Mouse (Mus musculus) MEL (cell line): ENCODE data around the gene Sash1.

Experiments used
- CTCF ChIP-seq, 3 experiments: IDR thresholded peaks in 2 of 3; conservative IDR thresholded peaks in 1 of 3; 2 replicates each; pipeline ENCODE4 v1.5.1; 2011 to 2012; ENCODE audit warnings: low read length in 3 of 3, low read depth in 2 of 3, mild to moderate bottlenecking in 2 of 3, improper control_type of control experiment in 1 of 3, inconsistent platforms in 1 of 3, mixed read lengths in 1 of 3, moderate library complexity in 1 of 3; ENCODE audit not compliant: control insufficient read depth in 1 of 3, insufficient read depth in 1 of 3, poor library complexity in 1 of 3, severe bottlenecking in 1 of 3
- E2F4 ChIP-seq: IDR thresholded peaks from 2 replicates; pipeline ENCODE4 v1.6.1; 2011; ENCODE audit warnings: low read depth, low read length, improper control_type of control experiment, borderline replicate concordance
- EP300 ChIP-seq, 2 experiments: IDR thresholded peaks; 2 replicates each; pipeline ENCODE4 v1.6.1; 2011; ENCODE audit warnings: improper control_type of control experiment in 2 of 2, low read length in 2 of 2, low read depth in 1 of 2, mild to moderate bottlenecking in 1 of 2
- GABPA ChIP-seq: IDR thresholded peaks from 2 replicates; pipeline ENCODE4 v1.6.1; 2012; ENCODE audit warnings: low read depth, mild to moderate bottlenecking, inconsistent platforms, low read length, improper control_type of control experiment, moderate library complexity
- JUND ChIP-seq: IDR thresholded peaks from 2 replicates; pipeline ENCODE4 v1.6.1; 2011; ENCODE audit warnings: low read depth, mild to moderate bottlenecking, improper control_type of control experiment, low read length
- MAZ ChIP-seq: IDR thresholded peaks from 2 replicates; pipeline ENCODE4 v1.6.1; 2012; ENCODE audit warnings: low read depth, mild to moderate bottlenecking, inconsistent platforms, low read length, improper control_type of control experiment
- MYC ChIP-seq: IDR thresholded peaks from 2 replicates; pipeline ENCODE4 v1.6.1; 2011; ENCODE audit warnings: low read depth, mild to moderate bottlenecking, low read length, improper control_type of control experiment, moderate library complexity
- POLR2A ChIP-seq, 2 experiments: IDR thresholded peaks; 2 replicates each; pipeline ENCODE4 v1.6.1; 2011 to 2012; ENCODE audit warnings: low read length in 2 of 2, mild to moderate bottlenecking in 2 of 2, control low read depth in 1 of 2, improper control_type of control experiment in 1 of 2, low read depth in 1 of 2, moderate library complexity in 1 of 2; ENCODE audit not compliant: control insufficient read depth in 1 of 2, insufficient read depth in 1 of 2, poor library complexity in 1 of 2
- RCOR1 ChIP-seq: IDR thresholded peaks from 2 replicates; pipeline ENCODE4 v1.6.1; 2012; ENCODE audit warnings: low read depth, mild to moderate bottlenecking, inconsistent platforms, low read length, improper control_type of control experiment
- SMC3 ChIP-seq: IDR thresholded peaks from 2 replicates; pipeline ENCODE4 v1.6.1; 2011; ENCODE audit warnings: low read depth, low read length, improper control_type of control experiment
- TCF12 ChIP-seq: IDR thresholded peaks from 2 replicates; pipeline ENCODE4 v1.6.1; 2014; ENCODE audit warnings: low read depth, mild to moderate bottlenecking, inconsistent platforms, low read length, improper control_type of control experiment, moderate library complexity
- USF2 ChIP-seq, 2 experiments: IDR thresholded peaks; 2 replicates each; pipeline ENCODE4 v1.6.1; 2011 to 2012; ENCODE audit warnings: improper control_type of control experiment in 2 of 2, low read length in 2 of 2, borderline replicate concordance in 1 of 2, inconsistent platforms in 1 of 2, low read depth in 1 of 2, mild to moderate bottlenecking in 1 of 2; ENCODE audit not compliant: insufficient read depth in 1 of 2
- ZKSCAN1 ChIP-seq: IDR thresholded peaks from 2 replicates; pipeline ENCODE4 v1.6.1; 2012; ENCODE audit warnings: low read depth, mild to moderate bottlenecking, inconsistent platforms, low read length, improper control_type of control experiment, moderate library complexity
- ZNF384 ChIP-seq: IDR thresholded peaks from 2 replicates; pipeline ENCODE4 v1.6.1; 2012; ENCODE audit warnings: low read depth, mild to moderate bottlenecking, inconsistent platforms, low read length, improper control_type of control experiment

DNA sequence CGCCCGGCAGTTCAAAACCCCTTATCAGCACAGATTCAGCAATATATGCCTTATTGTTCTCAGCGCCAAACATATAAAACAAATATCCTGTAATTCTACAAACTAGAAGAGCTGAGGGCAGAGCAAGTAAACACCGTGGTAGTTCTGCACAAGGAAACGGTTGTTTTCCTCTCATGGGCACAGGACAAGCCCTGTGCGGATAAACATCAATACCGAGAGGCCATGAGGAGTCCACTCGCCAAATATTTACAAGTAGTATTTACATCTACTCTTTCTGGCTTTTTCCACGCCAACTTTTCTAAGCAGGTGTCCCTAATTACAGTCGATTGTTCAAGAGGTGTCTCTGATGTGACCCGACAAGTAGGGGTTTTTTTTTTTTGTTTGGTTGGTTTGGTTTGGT lies 669 bp downstream of the Sash1 start:
- TF ChIP-seq EP300 (IDR thresholded peaks at IDR 0.05; ENCODE audit: low read depth in 1 of 2, low read length in 2 of 2) (no peak), CTCF (IDR thresholded peaks at IDR 0.05 in 2 of 3, conservative IDR thresholded peaks at IDR 0.05 in 1 of 3; ENCODE audit: control insufficient read depth in 1 of 3, insufficient read depth in 1 of 3, low read depth in 2 of 3, low read length in 3 of 3, poor library complexity in 1 of 3, severe bottlenecking in 1 of 3) (no peak), MAZ (no peak), ZKSCAN1 (no peak), MYC (no peak), RCOR1 (no peak), TCF12 (no peak), E2F4 (no peak), JUND (no peak), ZNF384 (no peak), SMC3 (no peak), USF2 (IDR thresholded peaks at IDR 0.05; ENCODE audit: borderline replicate concordance in 1 of 2, insufficient read depth in 1 of 2, low read depth in 1 of 2, low read length in 2 of 2) (no peak), POLR2A (IDR thresholded peaks at IDR 0.05; ENCODE audit: control insufficient read depth in 1 of 2, insufficient read depth in 1 of 2, low read depth in 1 of 2, low read length in 2 of 2, poor library complexity in 1 of 2) (no peak), GABPA (no peak)
